Mouse (Mus musculus) stomach, postnatal 0 days (tissue): ENCODE data around the gene Pdcl3. TPM values are rescaled to one million over a fixed set of nuclear protein-coding genes. Genes with fewer than 3 reads are reported as not detected.

Experiments
- ATAC-seq: fragments of 200-750 bp; cut with Nextera tagmentation; 2 replicates; pipeline ENCODE4 v1.8.0; 2017; ENCODE audit not compliant: low FRiP score, low TSS enrichment
- DNase-seq: peaks from one replicate; pipeline ENCODE4 v3.0.0-alpha.2; 2016; ENCODE audit warnings: low spot score
- H3K27ac ChIP-seq: fragments of 300-500 bp; sonication (generic); replicated peaks from 2 replicates; pipeline ENCODE4 v1.5.1; 2014; ENCODE audit warnings: mild to moderate bottlenecking, control low read depth
- H3K27me3 ChIP-seq: fragments of 300-500 bp; sonication (generic); 2 replicates; pipeline ENCODE4 v1.6.1; 2014; ENCODE audit warnings: low read length; ENCODE audit not compliant: control insufficient read depth, insufficient read depth
- H3K36me3 ChIP-seq: fragments of 300-500 bp; sonication (generic); 2 replicates; pipeline ENCODE4 v1.6.1; 2014; ENCODE audit warnings: low read length, mixed read lengths; ENCODE audit not compliant: control insufficient read depth, insufficient read depth
- H3K4me1 ChIP-seq: fragments of 300-500 bp; sonication (generic); replicated peaks from 2 replicates; pipeline ENCODE4 v1.6.1; 2014; ENCODE audit warnings: antibody characterized with exemption; ENCODE audit not compliant: control insufficient read depth, insufficient read depth
- H3K4me2 ChIP-seq: fragments of 300-500 bp; sonication (generic); replicated peaks from 2 replicates; pipeline ENCODE4 v1.6.1; 2014; ENCODE audit warnings: low read depth, mild to moderate bottlenecking, control low read depth, moderate library complexity
- H3K4me3 ChIP-seq: fragments of 300-500 bp; sonication (generic); 2 replicates; pipeline ENCODE4 v1.5.1; 2014; ENCODE audit warnings: low read depth, low read length, control low read depth
- H3K9ac ChIP-seq: fragments of 300-500 bp; sonication (generic); 2 replicates; pipeline ENCODE4 v1.6.1; 2014; ENCODE audit warnings: mild to moderate bottlenecking, low read length, control low read depth, mixed read lengths
- H3K9me3 ChIP-seq: fragments of 300-500 bp; sonication (generic); 2 replicates; pipeline ENCODE4 v1.6.1; 2016; ENCODE audit warnings: low read length; ENCODE audit not compliant: control insufficient read depth
- CTCF ChIP-seq: IDR thresholded peaks from 2 replicates; pipeline ENCODE4 v1.5.1; 2016; ENCODE audit warnings: antibody characterized with exemption, low read depth, mild to moderate bottlenecking, moderate library complexity
- EP300 ChIP-seq: optimal IDR thresholded peaks from 2 replicates; pipeline ENCODE3; 2016; ENCODE audit warnings: antibody characterized with exemption
- WGBS: fragments of 180-500 bp; shearing (Covaris S2); extraction: QIAGEN DNeasy Blood & Tissue Kit; methylation state at CpG from one replicate; pipeline ENCODE4 v1.1.7; 2014; 5-methylcytosine and 5-hydroxymethylcytosine counted together
- polyA plus RNA-seq: library from polyadenylated mRNA; unstranded; fragments of >200 nt; fragmentation: Nextera tagmentation; extraction: Ambion mirVana; gene quantifications from 2 replicates; pipeline ENCODE4 v1.2.1, GENCODE M21; 2015

Pdcl3 gene
- polyA plus RNA-seq, 1 experiment from 2014 or later, result 155 TPM

GRCm38 (mm10) chr1:38971712-38972111, 13.7 kb upstream of the Pdcl3 start:
- Histone ChIP-seq H3K9ac (no peak overlapping the region), H3K9me3 (no peaks in the 10 kb centered on the region), H3K4me3 (no peak overlapping the region), H3K27ac (no peak overlapping the region), H3K36me3 (no peaks in the 10 kb centered on the region), H3K4me2 (no peak overlapping the region), H3K27me3 (no peaks in the 10 kb centered on the region), H3K4me1 (no peaks in the 10 kb centered on the region)
- no peak for DNase-seq
- WGBS, result 75% methylated on average over 3 of the region's 3 CpGs
- no peak for TF ChIP-seq CTCF
- TF ChIP-seq EP300, result no peak
- ATAC-seq, result no peak

- Histone ChIP-seq H3K4me2 (no peak overlapping the region), H3K9me3 (no peaks in the 10 kb centered on the region), H3K9ac (no peak overlapping the region), H3K36me3 (no peaks in the 10 kb centered on the region), H3K4me1 (no peaks in the 10 kb centered on the region), H3K27ac (no peak overlapping the region), H3K4me3 (no peak overlapping the region), H3K27me3 (no peaks in the 10 kb centered on the region)
- DNase-seq (no peak), ATAC-seq (no peak)
- TF ChIP-seq CTCF (no peak), EP300 (no peak)
- 79% methylated on average over 9 of the region's 9 CpGs for WGBS
These were observed 12.3 kb upstream of the Pdcl3 start for GRCm38 (mm10) chr1:38972986-38973592.

- H3K27ac ChIP-seq, result no peak overlapping the region
- H3K4me2 ChIP-seq, result no peak overlapping the region
- DNase-seq, result no peak
- no peaks in the 10 kb centered on the region for H3K9me3 ChIP-seq
- H3K4me3 ChIP-seq, result no peak overlapping the region
- no peak for ATAC-seq
- no peaks in the 10 kb centered on the region for H3K27me3 ChIP-seq
- TF ChIP-seq EP300, result no peak
- no peak for TF ChIP-seq CTCF
- no peaks in the 10 kb centered on the region for H3K36me3 ChIP-seq
- H3K9ac ChIP-seq, result no peak overlapping the region
- no peaks in the 10 kb centered on the region for H3K4me1 ChIP-seq
- 63% methylated on average over 7 of the region's 7 CpGs for WGBS
These were observed 5.5 kb upstream of the Pdcl3 start for GRCm38 (mm10) chr1:38979953-38980352.

GRCm38 (mm10) chr1:38983870-38984269, 1.5 kb upstream of the Pdcl3 start:
- ATAC-seq, result no peak
- H3K4me3 ChIP-seq, result no peak overlapping the region
- no peaks in the 10 kb centered on the region for H3K27me3 ChIP-seq
- H3K36me3 ChIP-seq, result no peaks in the 10 kb centered on the region
- 34% methylated on average over 2 of the region's 2 CpGs for WGBS
- H3K4me2 ChIP-seq, result no peak overlapping the region
- no peak for DNase-seq
- TF ChIP-seq EP300 (no peak), CTCF (no peak)
- H3K9ac ChIP-seq, result no peak overlapping the region
- no peaks in the 10 kb centered on the region for H3K4me1 ChIP-seq
- no peaks in the 10 kb centered on the region for H3K9me3 ChIP-seq
- H3K27ac ChIP-seq, result no peak overlapping the region

- Histone ChIP-seq H3K4me2 (peak overlapping the region; percentile 76), H3K4me3 (peak overlapping the region; percentile 82), H3K4me1 (no peaks in the 10 kb centered on the region; the same call in 1 of the 2 replicates), H3K9me3 (no peaks in the 10 kb centered on the region), H3K9ac (peak overlapping the region; percentile 85), H3K27me3 (no peaks in the 10 kb centered on the region), H3K36me3 (peaks cover 3% of the 10 kb centered on the region; the same call in 1 of the 2 replicates), H3K27ac (peak overlapping the region; percentile 86)
- 2% methylated on average over 38 of the region's 38 CpGs for WGBS
- ATAC-seq (peak; percentile 99), DNase-seq (peak; percentile 96)
- TF ChIP-seq CTCF (0 out of 2 replicates have a peak, but pooled peaks have one; percentile 1), EP300 (no peak)
These were observed 1.9 kb downstream of the Pdcl3 start for GRCm38 (mm10) chr1:38987080-38987864.

- H3K4me1 ChIP-seq, result no peaks in the 10 kb centered on the region; the same call in 1 of the 2 replicates
- peak overlapping the region; percentile 82 for H3K4me3 ChIP-seq
- H3K36me3 ChIP-seq, result peaks cover 3% of the 10 kb centered on the region; the same call in 1 of the 2 replicates
- peak overlapping the region; percentile 85 for H3K9ac ChIP-seq
- DNase-seq, result no peak
- peak; percentile 88 for ATAC-seq
- no peaks in the 10 kb centered on the region for H3K9me3 ChIP-seq
- no peaks in the 10 kb centered on the region for H3K27me3 ChIP-seq
- peak overlapping the region; percentile 76 for H3K4me2 ChIP-seq
- TF ChIP-seq EP300 (no peak), CTCF (no peak)
- H3K27ac ChIP-seq, result peak overlapping the region; percentile 86
- 0% methylated on average over 25 of the region's 25 CpGs for WGBS
These were observed 2.4 kb downstream of the Pdcl3 start for GRCm38 (mm10) chr1:38987865-38988211.
